Mouse (Mus musculus): ENCODE results near the gene Csnk1g1. TPM values are rescaled to one million over a fixed set of nuclear protein-coding genes. Genes with fewer than 3 reads are reported as not detected.

Csnk1g1 gene
- polyA plus RNA-seq, 1 experiment from 2014 or later, result 7.4 TPM

GRCm38 (mm10) chr9:66092664-66093063 lies 183.9 kb downstream of the Csnk1g1 start:
- Histone ChIP-seq H3K27me3 (replicated peaks) (no peaks in the 10 kb centered on the region), H3K36me3 (peaks cover 99% of the 10 kb centered on the region), H3K9me3 (replicated peaks) (no peaks in the 10 kb centered on the region), H3K9ac (no peak overlapping the region), H3K4me2 (no peak overlapping the region), H3K4me3 (no peak overlapping the region), H3K27ac (0 out of 2 replicates have a peak overlapping the region, but pooled peaks have one; percentile 26), H3K4me1 (peaks cover 13% of the 10 kb centered on the region)
- 75% methylated on average over 2 of the region's 2 CpGs for WGBS (ENCODE audit: insufficient replicate concordance)
- 0 out of 2 replicates have a peak, but pooled peaks have one; percentile 18 for ATAC-seq

Other genes with a start within 250 kb of the Csnk1g1 start
- gene Oaz2, start 240.9 kb upstream of the Csnk1g1 start, polyA plus RNA-seq (2016; fragmentation: Nextera tagmentation; extraction: Ambion mirVana), result 70.3 and 71.0 TPM in 2 replicates
- gene Zfp609, start 81.4 kb upstream of the Csnk1g1 start, polyA plus RNA-seq (2016; fragmentation: Nextera tagmentation; extraction: Ambion mirVana), result 3.3 and 3.8 TPM in 2 replicates
- gene Pclaf, start 18.7 kb upstream of the Csnk1g1 start, polyA plus RNA-seq (2016; fragmentation: Nextera tagmentation; extraction: Ambion mirVana), result 126 TPM in 2 replicates
- gene Trip4, start 130 bp upstream of the Csnk1g1 start, polyA plus RNA-seq (2016; fragmentation: Nextera tagmentation; extraction: Ambion mirVana), result 17.4 and 18.3 TPM in 2 replicates
- 392 and 399 TPM in 2 replicates for gene Ppib, start 151.3 kb downstream of the Csnk1g1 start, polyA plus RNA-seq (2016; fragmentation: Nextera tagmentation; extraction: Ambion mirVana)
- 29.6 and 33.4 TPM in 2 replicates for gene Snx22, start 160.8 kb downstream of the Csnk1g1 start, polyA plus RNA-seq (2016; fragmentation: Nextera tagmentation; extraction: Ambion mirVana)
- gene Snx1, start 217.7 kb downstream of the Csnk1g1 start, polyA plus RNA-seq (2016; fragmentation: Nextera tagmentation; extraction: Ambion mirVana), result 89.6 and 95.1 TPM in 2 replicates
- 199 TPM in 2 replicates for gene Ciao2a, start 217.7 kb downstream of the Csnk1g1 start, polyA plus RNA-seq (2016; fragmentation: Nextera tagmentation; extraction: Ambion mirVana)
- gene Dapk2, start 249.3 kb downstream of the Csnk1g1 start, polyA plus RNA-seq (2016; fragmentation: Nextera tagmentation; extraction: Ambion mirVana), result 12.3 and 16.4 TPM in 2 replicates